Mouse (Mus musculus): ENCODE results near the gene Cd44. TPM values are rescaled to one million over a fixed set of nuclear protein-coding genes. Genes with fewer than 3 reads are reported as not detected.

Gene Cd44
- polyA plus RNA-seq, 1 experiment from 2014 or later: 15.2 TPM

- H3K27me3 ChIP-seq (ENCODE audit: insufficient read depth, low read length): no peaks in the 10 kb centered on the region
- no peaks in the 10 kb centered on the region for H3K36me3 ChIP-seq (replicated peaks; ENCODE audit: insufficient read depth, low read length)
- no peak for ATAC-seq
- DNase-seq: no peak
- no peak overlapping the region for H3K4me3 ChIP-seq (ENCODE audit: low read depth, low read length)
- no peaks in the 10 kb centered on the region for H3K9me3 ChIP-seq (ENCODE audit: low read length)
- WGBS (ENCODE audit: insufficient replicate concordance): 71% methylated on average over 3 of the region's 3 CpGs
- no peak overlapping the region for H3K27ac ChIP-seq (ENCODE audit: low read depth)
- H3K4me1 ChIP-seq (ENCODE audit: insufficient read depth): no peaks in the 10 kb centered on the region
- H3K9ac ChIP-seq (replicated peaks): no peak overlapping the region
- no peak overlapping the region for H3K4me2 ChIP-seq (ENCODE audit: low read depth, low read length)
- TF ChIP-seq EP300 (IDR thresholded peaks at IDR 0.05; ENCODE audit: low read depth): no peak
- no peak for TF ChIP-seq CTCF (IDR thresholded peaks at IDR 0.05; ENCODE audit: low read depth)
These were observed 33.4 kb upstream of the Cd44 start for GRCm38 (mm10) chr2:102934834-102935233.

- Histone ChIP-seq H3K4me1 (ENCODE audit: insufficient read depth) (no peaks in the 10 kb centered on the region), H3K9me3 (ENCODE audit: low read length) (no peaks in the 10 kb centered on the region), H3K9ac (replicated peaks) (no peak overlapping the region), H3K27ac (ENCODE audit: low read depth) (no peak overlapping the region), H3K27me3 (ENCODE audit: insufficient read depth, low read length) (no peaks in the 10 kb centered on the region), H3K36me3 (replicated peaks; ENCODE audit: insufficient read depth, low read length) (no peaks in the 10 kb centered on the region), H3K4me2 (ENCODE audit: low read depth, low read length) (no peak overlapping the region), H3K4me3 (ENCODE audit: low read depth, low read length) (no peak overlapping the region)
- no peak for TF ChIP-seq CTCF (IDR thresholded peaks at IDR 0.05; ENCODE audit: low read depth)
- TF ChIP-seq EP300 (IDR thresholded peaks at IDR 0.05; ENCODE audit: low read depth): no peak
- ATAC-seq: no peak
- no peak for DNase-seq
These were observed 32.3 kb upstream of the Cd44 start for GRCm38 (mm10) chr2:102933787-102934186.

GRCm38 (mm10) chr2:102933142-102933541, 31.7 kb upstream of the Cd44 start:
- Histone ChIP-seq H3K4me3 (ENCODE audit: low read depth, low read length) (no peak overlapping the region), H3K9me3 (ENCODE audit: low read length) (no peaks in the 10 kb centered on the region), H3K4me2 (ENCODE audit: low read depth, low read length) (no peak overlapping the region), H3K9ac (replicated peaks) (no peak overlapping the region), H3K4me1 (ENCODE audit: insufficient read depth) (no peaks in the 10 kb centered on the region), H3K36me3 (replicated peaks; ENCODE audit: insufficient read depth, low read length) (no peaks in the 10 kb centered on the region), H3K27me3 (ENCODE audit: insufficient read depth, low read length) (no peaks in the 10 kb centered on the region), H3K27ac (ENCODE audit: low read depth) (no peak overlapping the region)
- ATAC-seq: no peak
- TF ChIP-seq EP300 (IDR thresholded peaks at IDR 0.05; ENCODE audit: low read depth): no peak
- TF ChIP-seq CTCF (IDR thresholded peaks at IDR 0.05; ENCODE audit: low read depth): no peak
- WGBS (ENCODE audit: insufficient replicate concordance): 78% methylated on average over 4 of the region's 4 CpGs
- no peak for DNase-seq

- no peak overlapping the region for H3K4me2 ChIP-seq (ENCODE audit: low read depth, low read length)
- H3K36me3 ChIP-seq (replicated peaks; ENCODE audit: insufficient read depth, low read length): no peaks in the 10 kb centered on the region
- DNase-seq: no peak
- H3K27me3 ChIP-seq (ENCODE audit: insufficient read depth, low read length): no peaks in the 10 kb centered on the region
- ATAC-seq: no peak
- no peaks in the 10 kb centered on the region for H3K9me3 ChIP-seq (ENCODE audit: low read length)
- no peak overlapping the region for H3K27ac ChIP-seq (ENCODE audit: low read depth)
- TF ChIP-seq EP300 (IDR thresholded peaks at IDR 0.05; ENCODE audit: low read depth) (no peak), CTCF (IDR thresholded peaks at IDR 0.05; ENCODE audit: low read depth) (no peak)
- no peak overlapping the region for H3K9ac ChIP-seq (replicated peaks)
- WGBS (ENCODE audit: insufficient replicate concordance): 56% methylated on average over 1 of the region's 1 CpGs
- H3K4me1 ChIP-seq (ENCODE audit: insufficient read depth): no peaks in the 10 kb centered on the region
- no peak overlapping the region for H3K4me3 ChIP-seq (ENCODE audit: low read depth, low read length)
These were observed 31.2 kb upstream of the Cd44 start for GRCm38 (mm10) chr2:102932667-102933066.

GRCm38 (mm10) chr2:102928211-102928610, 26.7 kb upstream of the Cd44 start:
- Histone ChIP-seq H3K36me3 (replicated peaks; ENCODE audit: insufficient read depth, low read length) (no peaks in the 10 kb centered on the region), H3K4me1 (ENCODE audit: insufficient read depth) (no peaks in the 10 kb centered on the region), H3K9me3 (ENCODE audit: low read length) (no peaks in the 10 kb centered on the region), H3K4me3 (ENCODE audit: low read depth, low read length) (no peak overlapping the region), H3K27ac (ENCODE audit: low read depth) (no peak overlapping the region), H3K4me2 (ENCODE audit: low read depth, low read length) (no peak overlapping the region), H3K27me3 (ENCODE audit: insufficient read depth, low read length) (no peaks in the 10 kb centered on the region), H3K9ac (replicated peaks) (no peak overlapping the region)
- no peak for TF ChIP-seq EP300 (IDR thresholded peaks at IDR 0.05; ENCODE audit: low read depth)
- no peak for TF ChIP-seq CTCF (IDR thresholded peaks at IDR 0.05; ENCODE audit: low read depth)
- ATAC-seq (no peak), DNase-seq (no peak)

GRCm38 (mm10) chr2:102924480-102924879, 23.0 kb upstream of the Cd44 start:
- 74% methylated on average over 1 of the region's 1 CpGs for WGBS (ENCODE audit: insufficient replicate concordance)
- ATAC-seq (no peak), DNase-seq (no peak)
- no peak overlapping the region for H3K9ac ChIP-seq (replicated peaks)
- H3K4me1 ChIP-seq (ENCODE audit: insufficient read depth): no peaks in the 10 kb centered on the region
- H3K27me3 ChIP-seq (ENCODE audit: insufficient read depth, low read length): no peaks in the 10 kb centered on the region
- no peak overlapping the region for H3K27ac ChIP-seq (ENCODE audit: low read depth)
- H3K36me3 ChIP-seq (replicated peaks; ENCODE audit: insufficient read depth, low read length): no peaks in the 10 kb centered on the region
- no peak overlapping the region for H3K4me3 ChIP-seq (ENCODE audit: low read depth, low read length)
- H3K4me2 ChIP-seq (ENCODE audit: low read depth, low read length): no peak overlapping the region
- no peak for TF ChIP-seq EP300 (IDR thresholded peaks at IDR 0.05; ENCODE audit: low read depth)
- no peak for TF ChIP-seq CTCF (IDR thresholded peaks at IDR 0.05; ENCODE audit: low read depth)
- H3K9me3 ChIP-seq (ENCODE audit: low read length): no peaks in the 10 kb centered on the region

- no peak for DNase-seq
- H3K27ac ChIP-seq (ENCODE audit: low read depth): no peak overlapping the region
- no peaks in the 10 kb centered on the region for H3K36me3 ChIP-seq (replicated peaks; ENCODE audit: insufficient read depth, low read length)
- no peak overlapping the region for H3K9ac ChIP-seq (replicated peaks)
- H3K4me3 ChIP-seq (ENCODE audit: low read depth, low read length): no peak overlapping the region
- ATAC-seq: no peak
- H3K27me3 ChIP-seq (ENCODE audit: insufficient read depth, low read length): no peaks in the 10 kb centered on the region
- no peaks in the 10 kb centered on the region for H3K9me3 ChIP-seq (ENCODE audit: low read length)
- no peak for TF ChIP-seq EP300 (IDR thresholded peaks at IDR 0.05; ENCODE audit: low read depth)
- TF ChIP-seq CTCF (IDR thresholded peaks at IDR 0.05; ENCODE audit: low read depth): no peak
- no peak overlapping the region for H3K4me2 ChIP-seq (ENCODE audit: low read depth, low read length)
- WGBS (ENCODE audit: insufficient replicate concordance): 59% methylated on average over 3 of the region's 3 CpGs
- no peaks in the 10 kb centered on the region for H3K4me1 ChIP-seq (ENCODE audit: insufficient read depth)
These were observed 22.2 kb upstream of the Cd44 start for GRCm38 (mm10) chr2:102923682-102924081.

All from liver, postnatal 0 days (tissue).